Mouse (Mus musculus) small intestine, adult 2 months (tissue): ENCODE measurements around the gene Tmem175. TPM values are rescaled to one million over a fixed set of nuclear protein-coding genes. Genes with fewer than 3 reads are reported as not detected.

Source experiments
- H3K27ac ChIP-seq: fragments of 200-500 bp; 2 replicates; pipeline ENCODE4 v1.5.1; 2012; ENCODE audit warnings: low read depth, low read length, control low read depth, inconsistent platforms; ENCODE audit not compliant: insufficient read depth
- H3K27me3 ChIP-seq: fragments of 200-500 bp; 2 replicates; pipeline ENCODE4 v1.6.1; 2012; ENCODE audit warnings: mild to moderate bottlenecking, moderate library complexity, low read length, inconsistent platforms; ENCODE audit not compliant: control insufficient read depth, insufficient read depth
- H3K36me3 ChIP-seq: fragments of 200-500 bp; 2 replicates; pipeline ENCODE4 v1.6.1; 2012; ENCODE audit warnings: mild to moderate bottlenecking, low read length, control low read depth, inconsistent platforms; ENCODE audit not compliant: control insufficient read depth, insufficient read depth
- H3K4me1 ChIP-seq: fragments of 200-500 bp; 2 replicates; pipeline ENCODE4 v1.6.1; 2012; ENCODE audit warnings: low read length, inconsistent platforms, mixed read lengths; ENCODE audit not compliant: control insufficient read depth, insufficient read depth, insufficient read length
- H3K4me3 ChIP-seq: fragments of 200-500 bp; 2 replicates; pipeline ENCODE4 v1.5.1; 2012; ENCODE audit warnings: low read depth, mild to moderate bottlenecking, control low read depth, inconsistent platforms, low read length, moderate library complexity
- CTCF ChIP-seq: fragments of 200-500 bp; IDR thresholded peaks from 2 replicates; pipeline ENCODE4 v1.5.1; 2012; ENCODE audit warnings: low read depth, mild to moderate bottlenecking, control low read depth, inconsistent platforms, low read length, moderate library complexity, mixed read lengths; ENCODE audit not compliant: insufficient replicate concordance, insufficient read length; ENCODE audit errors: extremely low read depth
- POLR2A ChIP-seq: fragments of 200-500 bp; IDR thresholded peaks from 2 replicates; pipeline ENCODE4 v1.6.1; 2012; ENCODE audit warnings: low read depth, mild to moderate bottlenecking, control low read depth, inconsistent platforms, low read length, moderate library complexity
- WGBS: fragments of 180-500 bp; shearing (Covaris S2); methylation state at CpG from one replicate; pipeline ENCODE4 v1.1.7; 2018; 5-methylcytosine and 5-hydroxymethylcytosine counted together
- polyA plus RNA-seq: library from polyadenylated mRNA; depleted of rRNA; stranded (reverse); fragments of >200 nt; gene quantifications from 2 replicates; pipeline ENCODE4 v1.2.3, GENCODE M21; 2012; rRNA removed

Tmem175 gene
- polyA plus RNA-seq, 1 experiment = 31.1 TPM

DNA sequence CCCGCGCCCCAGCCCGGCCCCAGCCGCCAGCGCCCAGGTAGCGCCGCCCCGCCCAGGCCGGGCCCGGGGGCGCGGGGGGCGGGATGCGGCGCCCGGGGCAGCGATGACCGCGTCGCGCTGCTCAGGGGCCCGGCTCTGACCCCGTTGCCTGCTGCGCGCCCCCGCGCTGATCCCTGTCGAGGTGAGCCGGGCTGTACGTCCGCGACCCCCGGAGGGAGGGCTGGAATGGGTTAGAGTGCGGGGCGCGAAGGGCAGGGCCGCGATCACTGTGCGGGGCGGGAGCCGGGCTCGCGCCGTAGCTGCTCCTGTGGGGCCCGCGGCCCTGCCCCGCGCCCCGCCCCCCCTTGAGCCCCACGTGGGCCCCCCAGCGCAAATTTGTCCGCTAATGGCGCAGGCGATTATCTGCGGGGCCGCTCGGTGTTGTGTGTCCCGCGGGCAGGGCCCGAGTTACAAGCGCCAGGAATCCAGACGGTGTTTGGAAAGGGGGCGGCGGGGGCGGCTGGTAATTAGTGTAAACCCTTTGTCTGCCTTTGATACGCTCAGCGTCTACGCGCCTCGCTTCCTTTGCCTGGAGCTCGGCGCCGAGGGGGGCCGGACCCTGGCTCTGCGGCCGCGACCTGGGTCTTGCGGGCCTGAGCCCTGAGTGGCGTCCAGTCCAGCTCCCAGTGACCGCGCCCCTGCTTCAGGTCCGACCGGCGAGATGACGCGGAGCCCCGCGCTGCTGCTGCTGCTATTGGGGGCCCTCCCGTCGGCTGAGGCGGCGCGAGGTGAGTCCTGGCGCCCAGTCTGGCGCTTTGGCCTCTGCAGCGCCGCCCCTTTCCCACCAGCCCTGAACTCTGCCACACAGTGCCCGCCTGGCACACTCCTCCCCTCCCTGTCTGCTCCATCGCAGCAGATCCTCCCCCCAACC is 65.0 kb downstream of the Tmem175 start:
- H3K27ac ChIP-seq = no peak overlapping the region
- peak overlapping the region; percentile 91 for H3K4me3 ChIP-seq
- peaks cover 7% of the 10 kb centered on the region for H3K4me1 ChIP-seq
- H3K27me3 ChIP-seq = no peaks in the 10 kb centered on the region
- H3K36me3 ChIP-seq = no peaks in the 10 kb centered on the region
- WGBS = 2% methylated on average over 99 of the region's 99 CpGs
- TF ChIP-seq CTCF (no peak), POLR2A (no peak)

- WGBS = 97% methylated on average over 12 of the region's 12 CpGs
- H3K27ac ChIP-seq = no peak overlapping the region
- TF ChIP-seq CTCF (no peak), POLR2A (no peak)
- no peaks in the 10 kb centered on the region for H3K27me3 ChIP-seq
- no peak overlapping the region for H3K4me3 ChIP-seq
- H3K36me3 ChIP-seq = no peaks in the 10 kb centered on the region
- H3K4me1 ChIP-seq = peaks cover 7% of the 10 kb centered on the region
Measured at GRCm38 (mm10) chr5:108695861-108696260, 66.3 kb downstream of the Tmem175 start.

DNA sequence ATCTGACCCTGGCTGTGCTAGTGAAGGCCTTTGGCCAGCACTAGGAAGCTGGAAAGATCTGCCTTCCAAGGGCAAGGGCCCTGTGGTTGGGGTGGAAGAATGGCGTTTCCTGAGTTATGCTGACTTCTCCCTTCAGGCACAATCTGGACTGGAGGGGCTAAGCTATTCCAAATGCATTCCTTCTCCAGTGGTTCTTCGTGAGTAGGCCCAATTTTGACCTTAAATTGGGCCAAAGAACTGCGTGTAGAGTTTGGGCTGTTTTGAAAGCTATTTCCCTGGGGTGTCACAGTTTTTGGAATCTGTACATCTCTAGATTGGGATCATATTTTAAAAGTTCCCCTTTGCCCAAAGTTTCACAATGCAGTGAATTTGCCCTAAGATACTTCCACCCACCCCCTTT is 67.0 kb downstream of the Tmem175 start:
- 86% methylated on average over 3 of the region's 3 CpGs for WGBS
- Histone ChIP-seq H3K4me1 (peaks cover 7% of the 10 kb centered on the region), H3K27ac (no peak overlapping the region)

GRCm38 (mm10) chr5:108697341-108697753 is 67.8 kb downstream of the Tmem175 start:
- H3K4me3 ChIP-seq = no peak overlapping the region
- 64% methylated on average over 4 of the region's 4 CpGs for WGBS
- H3K36me3 ChIP-seq = no peaks in the 10 kb centered on the region
- TF ChIP-seq CTCF (no peak), POLR2A (no peak)
- no peak overlapping the region for H3K27ac ChIP-seq
- H3K4me1 ChIP-seq = peaks cover 7% of the 10 kb centered on the region
- no peaks in the 10 kb centered on the region for H3K27me3 ChIP-seq

More for the DNA sequence above, 67.0 kb downstream of the Tmem175 start:
- H3K36me3 ChIP-seq = no peaks in the 10 kb centered on the region
- TF ChIP-seq POLR2A = no peak
- no peak for TF ChIP-seq CTCF
- H3K4me3 ChIP-seq = no peak overlapping the region
- H3K27me3 ChIP-seq = no peaks in the 10 kb centered on the region

Other genes starting within 250 kb of the Tmem175 start
- gene Pde6b, start 241.4 kb upstream of the Tmem175 start, polyA plus RNA-seq = not detected in 2 replicates
- gene Atp5k, start 195.3 kb upstream of the Tmem175 start, polyA plus RNA-seq = 29.0 and 35.2 TPM in 2 replicates
- 4.0 and 12.8 TPM in 2 replicates for gene Mfsd7a, start 180.9 kb upstream of the Tmem175 start, polyA plus RNA-seq
- gene Pcgf3, start 168.5 kb upstream of the Tmem175 start, polyA plus RNA-seq = 3.3 and 5.1 TPM in 2 replicates
- gene Cplx1, start 79.7 kb upstream of the Tmem175 start, polyA plus RNA-seq = 0.25 and 0.29 TPM in 2 replicates
- gene Gak, start within 50 bp of the Tmem175 start, polyA plus RNA-seq = 75.5 and 152 TPM in 2 replicates
- 15.0 and 20.1 TPM in 2 replicates for gene Idua, start 30.6 kb downstream of the Tmem175 start, polyA plus RNA-seq
- 39.8 and 77.0 TPM in 2 replicates for gene Dgkq, start 39.9 kb downstream of the Tmem175 start, polyA plus RNA-seq
- gene Slc26a1, start 45.8 kb downstream of the Tmem175 start, polyA plus RNA-seq = not detected in 2 replicates
- 12.1 and 34.1 TPM in 2 replicates for gene Fgfrl1, start 62.6 kb downstream of the Tmem175 start, polyA plus RNA-seq
- gene Rnf212, start 145.2 kb downstream of the Tmem175 start, polyA plus RNA-seq = 0.14 and 2.7 TPM in 2 replicates
- gene Tmed11, start 165.6 kb downstream of the Tmem175 start, polyA plus RNA-seq = 0.61 TPM in 1 of 2 replicates, not detected in the other
- 0.01 TPM in 1 of 2 replicates, not detected in the other for gene Vmn2r8, start 179.1 kb downstream of the Tmem175 start, polyA plus RNA-seq
- not detected in 2 replicates for gene Vmn2r9, start 222.8 kb downstream of the Tmem175 start, polyA plus RNA-seq